Mouse (Mus musculus) C2C12 (cell line): ENCODE measurements around the gene Gtdc1. TPM values are rescaled to one million over a fixed set of nuclear protein-coding genes. Genes with fewer than 3 reads are reported as not detected.

Experiments used
- H3K27me3 ChIP-seq: one replicate; pipeline ENCODE4 v1.6.1; 2011; ENCODE audit not compliant: control insufficient read depth, insufficient read depth, insufficient read length
- H3K36me3 ChIP-seq: one replicate; pipeline ENCODE4 v1.6.1; 2011; ENCODE audit not compliant: control insufficient read depth, insufficient read depth
- H3K4me3 ChIP-seq: one replicate; pipeline ENCODE4 v1.5.1; 2011; ENCODE audit warnings: mild to moderate bottlenecking, control low read depth; ENCODE audit not compliant: poor library complexity, insufficient read depth, severe bottlenecking
- H3K79me2 ChIP-seq: one replicate; pipeline ENCODE4 v1.6.1; 2011; ENCODE audit not compliant: control insufficient read depth, insufficient read depth
- H3K79me3 ChIP-seq: one replicate; pipeline ENCODE4 v1.6.1; 2011; ENCODE audit warnings: low read depth, control low read depth
- H3ac ChIP-seq: one replicate; pipeline ENCODE3; 2011; ENCODE audit warnings: low read depth; ENCODE audit not compliant: control insufficient read depth, insufficient read length
- CEBPB ChIP-seq: IDR thresholded peaks from one replicate; pipeline ENCODE4 v1.6.1; 2011; ENCODE audit warnings: low read depth, mild to moderate bottlenecking, control low read depth, moderate library complexity
- CTCF ChIP-seq: IDR thresholded peaks from one replicate; pipeline ENCODE4 v1.5.1; 2011; ENCODE audit not compliant: control insufficient read depth, insufficient read depth, insufficient read length
- FOSL1 ChIP-seq: IDR thresholded peaks from one replicate; pipeline ENCODE4 v1.8.0; 2011; ENCODE audit warnings: mild to moderate bottlenecking, low read length; ENCODE audit not compliant: poor library complexity, insufficient read depth, severe bottlenecking
- MAX ChIP-seq: IDR thresholded peaks from one replicate; pipeline ENCODE4 v1.6.1; 2011; ENCODE audit warnings: mild to moderate bottlenecking, control low read depth
- MYOD1 ChIP-seq: IDR thresholded peaks from one replicate; pipeline ENCODE4 v1.6.1; 2011; ENCODE audit warnings: low read depth; ENCODE audit not compliant: control insufficient read depth, insufficient read length
- MYOG ChIP-seq: IDR thresholded peaks from one replicate; pipeline ENCODE4 v1.6.1; 2011; ENCODE audit not compliant: control insufficient read depth, insufficient read length; ENCODE audit errors: extremely low read depth
- USF1 ChIP-seq: IDR thresholded peaks from one replicate; pipeline ENCODE4 v1.6.1; 2011; ENCODE audit warnings: low read depth, mild to moderate bottlenecking, control low read depth, moderate library complexity
- polyA plus RNA-seq: library from polyadenylated mRNA; unstranded; fragments of >200 nt; fragmentation: generic; extraction: Trizol; gene quantifications from one replicate; pipeline ENCODE4 v1.2.1, GENCODE M21; 2012; ENCODE audit warnings: missing spikeins

Gtdc1 gene
- polyA plus RNA-seq, 1 experiment: 3.6 TPM

DNA sequence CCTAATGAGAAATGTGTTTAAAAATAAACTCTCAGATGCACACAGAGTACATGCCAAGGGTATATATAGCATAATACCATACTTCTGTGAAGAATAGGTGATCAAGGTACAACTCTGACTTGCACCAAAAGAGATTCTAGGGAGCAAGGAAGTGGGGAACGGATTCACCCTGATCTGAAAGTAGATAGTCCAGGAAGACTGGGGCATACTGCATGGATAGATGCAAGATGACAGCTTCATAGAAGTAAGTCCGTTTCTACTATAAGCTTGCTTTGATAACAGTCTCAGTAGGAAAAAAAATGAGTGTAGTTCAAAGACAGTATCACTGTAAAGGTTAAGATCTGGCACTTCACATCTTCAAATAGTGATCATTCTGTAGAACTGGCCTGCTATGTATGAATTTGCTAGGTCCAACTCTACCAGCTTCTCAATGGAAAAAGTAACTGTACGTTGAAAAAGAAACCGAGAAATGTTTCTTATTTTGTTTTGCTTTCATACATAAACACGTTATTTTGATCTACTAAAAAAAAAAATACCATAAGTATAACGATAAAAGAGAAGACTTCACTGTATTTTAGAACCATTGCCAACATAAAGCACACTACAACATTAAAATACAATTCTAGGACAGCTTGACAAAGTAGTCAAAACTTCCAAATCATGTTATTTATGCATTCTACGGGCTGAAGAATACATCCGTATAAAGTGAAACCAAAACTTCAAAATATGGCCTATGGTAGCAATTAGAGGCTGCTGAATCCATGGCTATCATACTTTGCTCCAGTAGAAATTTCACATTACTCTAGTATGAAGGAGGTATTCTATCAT, 4.2 kb downstream of the Gtdc1 start:
- Histone ChIP-seq H3K36me3 (no peaks in the 10 kb centered on the region), H3K27me3 (no peaks in the 10 kb centered on the region), H3K4me3 (no peak overlapping the region), H3K79me3 (no peaks in the 10 kb centered on the region), H3K79me2 (no peaks in the 10 kb centered on the region), H3ac (no peak overlapping the region)
- no peak for TF ChIP-seq USF1
- no peak for TF ChIP-seq CEBPB

GRCm38 (mm10) chr2:44922500-44922899, 5.0 kb downstream of the Gtdc1 start:
- no peaks in the 10 kb centered on the region for H3K79me2 ChIP-seq
- no peak overlapping the region for H3ac ChIP-seq
- H3K79me3 ChIP-seq: no peaks in the 10 kb centered on the region
- no peaks in the 10 kb centered on the region for H3K27me3 ChIP-seq
- H3K36me3 ChIP-seq: no peaks in the 10 kb centered on the region
- TF ChIP-seq FOSL1: no peak
- TF ChIP-seq USF1: no peak
- TF ChIP-seq MYOD1: no peak
- no peak for TF ChIP-seq MAX
- TF ChIP-seq MYOG: no peak
- no peak for TF ChIP-seq CEBPB
- no peak for TF ChIP-seq CTCF
- H3K4me3 ChIP-seq: no peak overlapping the region

- Histone ChIP-seq H3K79me2 (no peaks in the 10 kb centered on the region), H3ac (no peak overlapping the region), H3K36me3 (no peaks in the 10 kb centered on the region), H3K4me3 (no peak overlapping the region), H3K79me3 (no peaks in the 10 kb centered on the region), H3K27me3 (no peaks in the 10 kb centered on the region)
- no peak for TF ChIP-seq CTCF
- peak; percentile 93 for TF ChIP-seq FOSL1
- TF ChIP-seq CEBPB: peak; percentile 96
Observed at GRCm38 (mm10) chr2:44920471-44920870, 7.0 kb downstream of the Gtdc1 start.

GRCm38 (mm10) chr2:44919326-44919725, 8.1 kb downstream of the Gtdc1 start:
- H3K36me3 ChIP-seq: no peaks in the 10 kb centered on the region
- no peaks in the 10 kb centered on the region for H3K79me2 ChIP-seq
- no peaks in the 10 kb centered on the region for H3K27me3 ChIP-seq
- H3K4me3 ChIP-seq: no peak overlapping the region
- TF ChIP-seq CTCF: no peak
- no peak for TF ChIP-seq USF1
- TF ChIP-seq MYOD1: no peak
- no peaks in the 10 kb centered on the region for H3K79me3 ChIP-seq
- no peak overlapping the region for H3ac ChIP-seq

DNA sequence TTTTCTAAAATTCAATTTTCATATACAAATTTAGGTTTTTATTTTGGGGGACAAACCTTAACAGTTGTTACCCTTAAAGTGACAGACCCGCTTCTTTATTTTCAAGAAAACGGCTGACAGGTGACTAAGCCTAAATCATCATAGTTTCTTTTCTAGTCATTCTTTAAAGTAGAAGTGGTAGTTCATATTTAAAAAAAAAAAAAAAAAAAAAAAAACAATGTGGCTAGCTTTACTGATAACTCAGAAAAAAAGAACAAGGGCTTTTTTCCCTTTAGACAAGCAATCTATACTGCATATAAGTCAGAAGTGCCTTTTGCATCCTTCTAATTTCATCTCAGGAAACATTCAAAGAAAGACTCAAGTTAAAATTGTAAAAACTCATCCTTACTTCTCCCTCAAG, 8.7 kb downstream of the Gtdc1 start:
- Histone ChIP-seq H3K4me3 (no peak overlapping the region), H3K27me3 (no peaks in the 10 kb centered on the region), H3K79me3 (no peaks in the 10 kb centered on the region), H3K36me3 (no peaks in the 10 kb centered on the region), H3K79me2 (no peaks in the 10 kb centered on the region), H3ac (no peak overlapping the region)
- TF ChIP-seq USF1 (no peak), CTCF (no peak)

DNA sequence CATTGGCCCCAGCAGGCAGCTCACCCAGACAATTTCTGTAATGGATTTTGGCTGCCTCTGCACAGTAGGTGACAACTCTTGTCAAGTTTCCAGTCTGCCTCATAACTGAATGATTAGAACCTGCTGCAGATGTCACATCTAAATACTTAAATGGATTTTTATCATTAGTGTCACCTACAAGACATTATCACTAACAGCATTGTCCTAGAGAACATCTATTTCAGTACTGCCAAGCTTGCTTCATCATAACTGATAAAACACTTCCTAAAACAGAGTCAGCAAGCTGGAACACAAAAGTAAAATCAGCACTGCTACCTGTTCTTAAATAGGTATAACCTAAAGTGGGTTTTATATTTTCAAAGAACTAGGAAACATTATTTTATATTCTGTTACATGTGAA, 11.2 kb downstream of the Gtdc1 start:
- Histone ChIP-seq H3K27me3 (no peaks in the 10 kb centered on the region), H3K79me2 (no peaks in the 10 kb centered on the region), H3K79me3 (no peaks in the 10 kb centered on the region), H3K36me3 (no peaks in the 10 kb centered on the region), H3K4me3 (no peak overlapping the region), H3ac (no peak overlapping the region)
- TF ChIP-seq FOSL1: no peak
- TF ChIP-seq CTCF: no peak
- TF ChIP-seq CEBPB: no peak
- no peak for TF ChIP-seq MAX
- no peak for TF ChIP-seq USF1
